Mouse (Mus musculus) cerebellum, adult 18-20 months (tissue): ENCODE measurements around the gene Patj.
"Not testable (repeated sequence)": the region's sequence is repeated elsewhere in the genome, so short reads cannot be mapped to it uniquely, and the experiment has no call there.

Source experiments
- DNase-seq, 2 experiments: peaks; one replicate each; pipeline ENCODE4 v3.0.0; 2021

The Patj gene

GRCm38 (mm10) chr4:98395690-98396437 is at the start of gene Patj:
Gene Patj, plus strand, starts transcription at chr4:98395785.
- DNase-seq = peak; percentile 66 to 80

- DNase-seq = no peak
Observed at GRCm38 (mm10) chr4:98348580-98348979, 47.0 kb upstream of the Patj start.

DNA sequence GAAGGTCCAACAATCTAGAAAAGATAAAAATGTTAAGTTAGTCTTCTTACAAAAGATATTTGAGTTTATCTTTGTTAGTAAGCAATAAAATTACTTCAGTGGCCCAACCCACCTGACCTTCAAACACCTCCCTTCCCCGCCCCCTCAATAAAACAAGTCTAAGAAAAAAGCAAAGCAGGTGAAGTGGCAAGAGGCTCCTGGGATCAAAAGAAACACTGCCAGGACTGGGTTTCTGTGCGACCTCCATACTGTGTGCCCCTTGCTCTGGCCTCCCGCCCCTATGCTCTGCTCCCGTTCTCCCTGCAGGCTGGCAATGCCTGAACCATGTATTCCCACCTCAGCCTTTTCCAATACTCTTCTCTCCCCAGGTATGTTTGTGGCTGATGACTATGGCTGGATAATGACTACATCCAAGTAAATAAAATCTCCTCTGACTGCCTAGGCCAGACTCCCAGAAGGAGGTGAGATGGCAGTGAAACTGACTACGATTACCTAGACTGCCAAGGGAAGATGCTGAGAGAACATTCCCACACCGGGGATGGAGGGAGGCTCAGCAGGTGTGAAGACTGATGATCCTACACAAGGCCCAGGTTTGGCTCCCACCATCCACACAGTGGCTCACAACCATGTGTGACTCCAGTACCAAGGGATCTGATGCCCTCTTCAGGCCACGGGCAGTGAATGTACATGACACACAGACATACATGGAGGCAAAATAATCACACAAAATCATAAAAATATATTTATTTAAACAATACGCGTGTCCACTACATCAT is 37.4 kb upstream of the Patj start:
- no peak for DNase-seq

DNA sequence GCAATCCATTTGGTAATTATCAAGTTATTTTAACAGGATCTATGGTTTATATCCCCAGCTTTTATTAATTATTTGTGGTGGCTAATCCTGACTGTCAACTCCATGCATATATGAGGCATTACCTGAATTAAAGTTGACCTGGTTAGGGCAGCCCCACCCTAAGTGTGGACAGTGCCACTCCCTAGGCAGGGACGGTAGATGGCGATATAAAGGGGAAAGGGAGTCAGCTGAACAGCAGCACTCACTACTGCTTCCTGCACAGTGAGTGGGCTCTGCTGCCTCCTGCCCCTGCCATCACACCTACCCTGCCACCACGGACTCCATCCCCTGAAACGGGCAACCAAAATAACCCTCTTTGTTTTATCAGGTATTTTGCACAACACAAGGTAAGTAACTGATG is 20.2 kb upstream of the Patj start:
- no peak for DNase-seq

DNA sequence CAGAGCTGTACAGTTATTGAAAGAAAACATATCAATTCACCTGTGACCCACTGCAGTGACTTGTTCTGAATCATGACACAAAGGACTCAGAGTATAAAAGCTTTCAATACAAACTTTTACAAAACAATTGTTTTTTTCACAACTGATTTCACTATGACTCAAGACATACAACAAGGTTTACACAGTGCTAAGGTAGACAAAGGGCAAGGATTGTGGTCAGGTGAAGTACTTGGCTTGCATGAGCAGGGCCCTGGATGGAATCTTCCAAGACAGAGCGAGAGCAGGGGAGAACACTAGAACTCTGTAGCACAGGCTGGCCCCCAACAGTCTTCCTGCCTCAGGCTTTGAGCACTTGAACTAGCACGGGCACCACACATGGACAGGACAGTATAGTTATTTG is 18.6 kb upstream of the Patj start:
- no peak for DNase-seq

DNA sequence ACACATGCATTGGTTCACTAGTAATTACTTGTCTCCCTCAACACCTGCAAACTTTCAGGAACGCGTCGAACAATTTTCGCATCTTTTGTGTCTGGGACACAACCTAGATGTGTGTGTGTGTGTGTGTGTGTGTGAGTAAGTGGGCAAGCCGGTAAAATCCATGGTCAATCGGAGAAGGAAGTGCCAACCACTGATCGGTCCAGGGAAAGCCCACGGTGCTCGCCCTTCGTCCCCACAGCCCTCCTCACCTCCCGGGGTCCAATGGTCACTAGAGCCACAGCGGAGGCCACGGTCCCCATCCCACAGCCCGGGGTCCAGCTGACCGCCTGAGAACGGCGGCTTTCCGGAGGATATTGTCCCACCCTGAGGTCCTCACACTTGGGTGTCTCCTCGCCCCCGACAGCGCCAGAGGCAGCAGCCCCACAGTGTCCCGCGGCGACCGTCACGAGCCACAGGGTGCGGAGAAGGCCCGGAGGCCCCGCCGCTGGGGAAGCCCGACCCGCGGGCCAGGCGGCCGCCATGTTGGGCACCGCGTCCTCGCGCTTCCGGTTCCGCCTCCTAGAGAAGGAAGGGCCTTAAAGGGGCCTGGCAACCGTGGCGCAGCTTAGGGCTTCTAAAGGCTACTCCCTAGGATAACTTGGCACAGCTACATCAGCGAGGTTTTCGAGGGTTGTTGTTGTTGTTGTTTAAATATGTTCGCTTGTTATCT is 12.7 kb upstream of the Patj start, which contains the start of gene Tm2d1:
Gene Tm2d1 (minus strand): TSS at position 591 of the 709 bp plus-strand sequence.
- peak; percentile 87 for DNase-seq

GRCm38 (mm10) chr4:98385036-98385435 is 10.5 kb upstream of the Patj start:
- no peak for DNase-seq

- no peak for DNase-seq
Observed at GRCm38 (mm10) chr4:98395346-98395689, 267 bp upstream of the Patj start.

GRCm38 (mm10) chr4:98400926-98401583 is 5.5 kb downstream of the Patj start:
- no peak for DNase-seq

GRCm38 (mm10) chr4:98401584-98401962 is 6.0 kb downstream of the Patj start:
- no peak for DNase-seq

DNA sequence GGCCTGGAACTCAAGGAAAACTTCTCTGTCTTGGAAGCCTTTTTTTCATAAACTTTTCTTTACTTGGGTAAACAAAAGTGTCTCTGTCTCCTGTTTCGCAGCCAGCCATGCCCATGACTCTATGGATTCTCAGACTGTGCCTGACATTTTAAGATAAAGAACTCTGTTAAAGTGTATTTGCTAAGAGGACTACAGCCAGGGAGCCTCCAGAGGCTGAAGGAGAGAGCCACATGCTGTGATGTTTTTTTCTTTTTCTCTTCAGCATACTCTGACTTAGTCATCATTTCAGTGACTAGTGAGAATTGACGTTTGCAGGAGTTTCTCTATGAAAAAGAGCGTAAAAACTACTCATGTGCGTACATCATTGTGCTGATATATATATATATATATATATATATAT is 7.9 kb downstream of the Patj start:
- DNase-seq = no peak

DNA sequence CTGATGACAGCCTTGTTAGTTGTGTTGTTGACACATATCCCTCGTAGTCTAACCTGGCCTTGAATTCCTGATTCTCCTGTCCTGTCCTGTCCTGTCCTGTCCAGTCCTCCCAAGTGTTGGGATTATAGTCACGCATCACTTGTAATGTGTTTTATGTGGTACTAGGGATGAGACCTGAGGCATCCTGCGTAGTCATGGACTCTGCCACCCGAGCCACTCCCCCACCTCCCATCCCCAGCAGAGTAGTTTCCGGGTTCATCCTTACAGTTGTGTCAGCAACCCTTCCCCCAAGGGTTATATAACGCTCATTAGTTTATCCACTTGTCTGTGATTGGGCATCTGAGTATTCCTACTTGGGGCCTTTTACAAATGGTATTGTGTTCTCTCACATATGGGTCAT is 8.8 kb downstream of the Patj start:
- no peak for DNase-seq

- no peak for DNase-seq
Observed at GRCm38 (mm10) chr4:98408455-98408854, 12.9 kb downstream of the Patj start.

- DNase-seq = not testable (repeated sequence)
Observed at GRCm38 (mm10) chr4:98415150-98415549, 19.6 kb downstream of the Patj start.

DNA sequence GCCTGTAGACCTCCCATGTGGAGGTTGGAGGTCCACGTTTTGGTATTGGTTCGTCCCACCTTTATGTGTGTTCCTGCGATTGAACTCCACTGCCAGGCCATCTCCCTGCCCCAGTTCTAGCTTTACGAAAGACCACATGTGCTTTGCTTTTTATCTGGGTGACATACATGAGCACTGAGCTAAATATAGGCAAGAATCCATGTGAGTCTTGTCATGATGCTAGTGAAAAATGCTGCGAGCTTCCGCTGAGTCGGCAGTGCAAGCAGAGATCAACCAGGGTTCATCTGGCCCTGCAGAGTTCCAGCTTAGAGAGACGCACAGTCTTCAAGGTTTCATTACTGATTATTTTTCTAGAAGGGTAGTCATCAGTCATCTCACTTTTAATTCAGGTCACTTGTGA is 32.8 kb downstream of the Patj start:
- no peak for DNase-seq

GRCm38 (mm10) chr4:98435641-98436457 is 40.3 kb downstream of the Patj start:
- DNase-seq = no peak

GRCm38 (mm10) chr4:98436664-98437363 is 41.2 kb downstream of the Patj start:
- no peak for DNase-seq

GRCm38 (mm10) chr4:98439261-98440005 is 43.8 kb downstream of the Patj start:
- no peak for DNase-seq

- no peak for DNase-seq
Observed at GRCm38 (mm10) chr4:98441248-98441647, 45.7 kb downstream of the Patj start.

DNA sequence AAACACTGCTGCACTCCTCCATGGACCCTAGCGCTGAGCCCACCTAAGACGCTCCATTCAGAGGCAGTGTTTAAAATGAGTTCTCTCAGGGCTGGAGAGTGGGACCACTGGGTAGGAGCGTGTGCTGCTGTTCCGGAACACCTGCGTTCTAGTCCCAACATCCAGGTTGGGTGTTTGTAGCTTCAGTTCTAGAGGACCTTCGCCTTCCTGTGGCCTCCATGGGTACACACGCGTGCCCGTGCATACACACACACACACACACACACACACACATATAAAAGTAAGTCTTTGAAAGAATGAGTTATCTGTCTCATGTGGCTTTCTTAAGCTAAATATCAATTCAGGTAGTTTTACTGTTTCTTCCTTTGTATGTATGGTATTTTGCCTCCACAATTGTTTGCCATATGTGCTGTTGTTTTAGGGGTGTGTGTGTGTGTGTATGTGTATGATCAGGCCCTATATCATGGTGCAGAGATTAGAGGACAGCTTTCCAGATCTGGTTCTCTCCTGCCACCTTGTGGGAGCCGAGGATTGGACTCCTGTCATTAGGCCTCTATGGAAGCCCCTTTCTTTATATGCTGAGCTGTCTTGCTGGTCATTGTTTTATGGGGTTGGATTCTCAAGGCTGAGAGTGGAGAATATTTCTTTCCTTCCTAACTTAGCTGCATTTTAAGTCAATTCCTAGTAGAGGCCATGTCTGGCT is 49.0 kb downstream of the Patj start:
- peak; percentile 27 to 40 for DNase-seq
